Mouse (Mus musculus): ENCODE measurements at regions not wholly inside any gene's neighbourhood (a gene's known extent, or its start where the extent isn't known, plus 50 kb on each side); places are given as distances from the start of the nearest gene placed in this dataset.

GRCm38 (mm10) chr3:101699929-101700681, 95.6 kb upstream of the Atp1a1 start:
- DNase-seq: peak in 1 of 2 experiments; percentile 18
- intact Hi-C loops (cut with DNase I): no loop called here

- intact Hi-C loops (cut with DNase I): no loop called here
- DNase-seq: no peak
Measured at GRCm38 (mm10) chr3:101696832-101697231, 92.3 kb upstream of the Atp1a1 start.

GRCm38 (mm10) chr3:101694311-101694710, 89.8 kb upstream of the Atp1a1 start:
- intact Hi-C loops (cut with DNase I): no loop called here
- DNase-seq: no peak

GRCm38 (mm10) chr3:101691937-101692604, 87.6 kb upstream of the Atp1a1 start:
- intact Hi-C loops (cut with DNase I): no loop called here
- no peak for DNase-seq

GRCm38 (mm10) chr3:101690779-101691178, 86.3 kb upstream of the Atp1a1 start:
- intact Hi-C loops (cut with DNase I): no loop called here
- no peak for DNase-seq

- no peak for DNase-seq
- intact Hi-C loops (cut with DNase I): no loop called here
Measured at GRCm38 (mm10) chr3:101690222-101690621, 85.7 kb upstream of the Atp1a1 start.

- no peak for DNase-seq
- intact Hi-C loops (cut with DNase I): no loop called here
Measured at GRCm38 (mm10) chr3:101685203-101685602, 80.7 kb upstream of the Atp1a1 start.

GRCm38 (mm10) chr3:101672943-101673342, 68.5 kb upstream of the Atp1a1 start:
- intact Hi-C loops (cut with DNase I): no loop called here

GRCm38 (mm10) chr3:101670561-101671001, 66.1 kb upstream of the Atp1a1 start:
- intact Hi-C loops (cut with DNase I): no loop called here
- DNase-seq: peak; percentile 41 to 43

More at GRCm38 (mm10) chr3:101672943-101673342, 68.5 kb upstream of the Atp1a1 start:
- no peak for DNase-seq

- intact Hi-C loops (cut with DNase I): no loop called here
- DNase-seq: no peak
Measured at GRCm38 (mm10) chr3:101669743-101670142, 65.3 kb upstream of the Atp1a1 start.

GRCm38 (mm10) chr3:101667767-101668387, 63.4 kb upstream of the Atp1a1 start:
- no peak for DNase-seq
- intact Hi-C loops (cut with DNase I): no loop called here

- intact Hi-C loops (cut with DNase I): no loop called here
- no peak for DNase-seq
Measured at GRCm38 (mm10) chr3:101667186-101667585, 62.7 kb upstream of the Atp1a1 start.

GRCm38 (mm10) chr3:101666583-101666982, 62.1 kb upstream of the Atp1a1 start:
- intact Hi-C loops (cut with DNase I): no loop called here
- no peak for DNase-seq

GRCm38 (mm10) chr3:101661184-101661992, 56.9 kb upstream of the Atp1a1 start:
- intact Hi-C loops (cut with DNase I): no loop called here
- no peak for DNase-seq

GRCm38 (mm10) chr3:101660635-101661034, 56.2 kb upstream of the Atp1a1 start:
- intact Hi-C loops (cut with DNase I): no loop called here
- no peak for DNase-seq

- DNase-seq: no peak
- intact Hi-C loops (cut with DNase I): no loop called here
Measured at GRCm38 (mm10) chr3:101660176-101660575, 55.7 kb upstream of the Atp1a1 start.

- intact Hi-C loops (cut with DNase I): no loop called here
- no peak for DNase-seq
Measured at GRCm38 (mm10) chr3:101657979-101658378, 53.5 kb upstream of the Atp1a1 start.

- intact Hi-C loops (cut with DNase I): no loop called here
- no peak for DNase-seq
Measured at GRCm38 (mm10) chr3:101654720-101655119, 50.2 kb upstream of the Atp1a1 start.

Data from heart, postnatal 10 days (tissue).